Comparison of ENCODE assay signal across 26 mouse cellular contexts in genomic region chr1:146983433-146984186, GRCm38 (mm10).
DNase-seq lines count a peak whose midpoint lies in the region; ATAC-seq lines count a peak whose summit lies in the region.
"Had no signal": no experiment of that assay in that cellular context is flagged by ENCODE, and none has a peak within 500 bp of the region (broad histone marks: within the 10 kb centered on the region; RNA-seq: fewer than 3 reads in every experiment).

No protein-coding gene starts in this region.

- H3K27ac ChIP-seq in hindbrain, embryonic 16.5 days (ENCODE audit: low read depth, low read length) = no peak overlapping the region
- H3K27ac ChIP-seq in hindbrain, embryonic 12.5 days = no peak overlapping the region
- no peak overlapping the region for H3K27ac ChIP-seq in neural tube, embryonic 13.5 days (replicated peaks)
- H3K27ac ChIP-seq: embryonic facial prominence, embryonic 13.5 days; heart, adult 2 months; kidney, postnatal 0 days; limb, embryonic 15.5 days; liver, embryonic 14.5 days; lung, embryonic 15.5 days; macrophage; midbrain, embryonic 10.5 days; stomach, postnatal 0 days had no signal

- 71% methylated on average over 5 of the region's 5 CpGs for WGBS in hindbrain, embryonic 16.5 days
- WGBS in hindbrain, embryonic 12.5 days = 68% methylated on average over 5 of the region's 5 CpGs
- WGBS in neural tube, embryonic 13.5 days = 51% methylated on average over 5 of the region's 5 CpGs

- no peaks in the 10 kb centered on the region for H3K9me3 ChIP-seq in hindbrain, embryonic 16.5 days (ENCODE audit: control insufficient read depth, low read length)
- no peaks in the 10 kb centered on the region for H3K9me3 ChIP-seq in hindbrain, embryonic 12.5 days (replicated peaks)
- no peaks in the 10 kb centered on the region for H3K9me3 ChIP-seq in neural tube, embryonic 13.5 days
- H3K9me3 ChIP-seq: embryonic facial prominence, embryonic 13.5 days; limb, embryonic 15.5 days; lung, embryonic 15.5 days; midbrain, embryonic 10.5 days had no signal

- DNase-seq in embryo, embryonic 10 days (ENCODE audit: low spot score) = peak; percentile 20
- peak; percentile 10 for DNase-seq in embryo, embryonic 11 days
- DNase-seq in Muller cell, postnatal 12 days (ENCODE audit: inconsistent ontology term) = no peak
- DNase-seq in adrenal gland, postnatal 4 days (ENCODE audit: low spot score in 2 of 2) = no peak
- DNase-seq: adrenal gland, adult 8-10 months; cerebellum, adult 8-10 months; gastrocnemius, postnatal 36 days; heart, adult 2 months; kidney, adult 11 months; left cerebral cortex, postnatal 4 days; right cerebral cortex, postnatal 14 days; thymus, adult 2 months; thymus, postnatal 4 days had no signal

- H3K9ac ChIP-seq in hindbrain, embryonic 16.5 days (ENCODE audit: low read depth, low read length) = no peak overlapping the region
- H3K9ac ChIP-seq in hindbrain, embryonic 12.5 days = no peak overlapping the region
- no peak overlapping the region for H3K9ac ChIP-seq in neural tube, embryonic 13.5 days
- H3K9ac ChIP-seq: embryonic facial prominence, embryonic 13.5 days; limb, embryonic 15.5 days; liver, embryonic 14.5 days; lung, embryonic 15.5 days had no signal

- ATAC-seq in hindbrain, embryonic 16.5 days = 0 out of 2 replicates have a peak, but pooled peaks have one; percentile 34
- ATAC-seq in hindbrain, embryonic 12.5 days (ENCODE audit: low FRiP score) = no peak
- peak; percentile 88 for ATAC-seq in neural tube, embryonic 13.5 days (ENCODE audit: low read depth)
- ATAC-seq: activated CD4-positive, CD25-positive, alpha-beta regulatory T cell, adult 4 months had no signal

- no peak overlapping the region for H3K4me3 ChIP-seq in hindbrain, embryonic 16.5 days (ENCODE audit: low read length)
- no peak overlapping the region for H3K4me3 ChIP-seq in hindbrain, embryonic 12.5 days
- no peak overlapping the region for H3K4me3 ChIP-seq in neural tube, embryonic 13.5 days
- H3K4me3 ChIP-seq: embryonic facial prominence, embryonic 13.5 days; erythroblast, embryonic 14.5 days; heart, adult 2 months; limb, embryonic 15.5 days; lung, embryonic 15.5 days; midbrain, embryonic 10.5 days had no signal

- no peaks in the 10 kb centered on the region for H3K27me3 ChIP-seq in hindbrain, embryonic 16.5 days (replicated peaks; ENCODE audit: control insufficient read depth, insufficient read depth, low read length)
- H3K27me3 ChIP-seq in hindbrain, embryonic 12.5 days = no peaks in the 10 kb centered on the region
- H3K27me3 ChIP-seq in neural tube, embryonic 13.5 days = no peaks in the 10 kb centered on the region
- H3K27me3 ChIP-seq: embryonic facial prominence, embryonic 13.5 days; limb, embryonic 15.5 days; lung, embryonic 15.5 days had no signal

- no peak overlapping the region for H3K4me2 ChIP-seq in hindbrain, embryonic 16.5 days (ENCODE audit: low read length)
- no peak overlapping the region for H3K4me2 ChIP-seq in hindbrain, embryonic 12.5 days (replicated peaks)
- no peak overlapping the region for H3K4me2 ChIP-seq in neural tube, embryonic 13.5 days
- H3K4me2 ChIP-seq: embryonic facial prominence, embryonic 13.5 days; limb, embryonic 15.5 days; lung, embryonic 15.5 days had no signal

- no peaks in the 10 kb centered on the region for H3K4me1 ChIP-seq in hindbrain, embryonic 16.5 days (ENCODE audit: control insufficient read depth, insufficient read depth, low read depth, low read length)
- no peaks in the 10 kb centered on the region for H3K4me1 ChIP-seq in hindbrain, embryonic 12.5 days
- 0 out of 2 replicates have a peak, but pooled peaks cover 2% of the 10 kb centered on the region for H3K4me1 ChIP-seq in neural tube, embryonic 13.5 days (replicated peaks)
- H3K4me1 ChIP-seq: embryonic facial prominence, embryonic 13.5 days; limb, embryonic 15.5 days; lung, embryonic 15.5 days; midbrain, embryonic 10.5 days had no signal

- H3K36me3 ChIP-seq in hindbrain, embryonic 16.5 days (ENCODE audit: control insufficient read depth, insufficient read depth, low read length) = no peaks in the 10 kb centered on the region
- H3K36me3 ChIP-seq in hindbrain, embryonic 12.5 days = no peaks in the 10 kb centered on the region
- no peaks in the 10 kb centered on the region for H3K36me3 ChIP-seq in neural tube, embryonic 13.5 days
- H3K36me3 ChIP-seq: embryonic facial prominence, embryonic 13.5 days; limb, embryonic 15.5 days; lung, embryonic 15.5 days; midbrain, embryonic 10.5 days had no signal

Comparison
In these comparisons a context has a peak if more than half of its experiments do, and no peak if none do; other contexts are left out.
1. DNase-seq: peak in embryo, embryonic 10 days (single experiment) and embryo, embryonic 11 days (single experiment); none in Muller cell, postnatal 12 days (single experiment) and adrenal gland, postnatal 4 days (0 of 2).